Mouse (Mus musculus) heart, postnatal 14 days (tissue): ENCODE measurements at regions not wholly inside any gene's neighbourhood (a gene's known extent, or its start where the extent isn't known, plus 50 kb on each side); places are given as distances from the start of the nearest gene placed in this dataset.

Experiments
- DNase-seq, 2 experiments: peaks; one replicate each; pipeline ENCODE4 v3.0.0; 2021 to 2022
- intact Hi-C: fragments of 180-260 bp; cut with DNase I; formaldehyde crosslinking; loops from one replicate; pipeline ENCODE4 v1.15.1; 2025

DNA sequence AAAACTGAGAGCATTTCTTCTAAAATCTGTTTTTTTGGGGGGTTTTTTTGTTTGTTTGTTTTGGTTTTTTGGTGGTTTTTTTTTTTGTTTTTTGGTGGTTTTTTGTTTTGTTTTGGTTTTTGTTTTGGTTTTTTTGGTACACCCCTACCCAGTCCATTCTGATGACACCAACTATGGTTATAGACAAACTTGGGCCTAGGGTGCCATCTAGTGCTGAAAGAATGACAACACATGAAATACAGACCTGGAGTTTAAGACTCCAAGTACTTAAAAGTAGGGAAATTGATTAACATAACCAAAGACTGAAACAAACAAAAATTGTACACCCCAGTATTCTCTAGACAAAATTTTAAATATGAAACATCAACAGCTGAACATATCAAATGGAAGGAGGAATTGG is 76.0 kb upstream of the Ano5 start:
- peak; percentile 17 to 38 for DNase-seq
- intact Hi-C loops, result loop anchor here (1.0 kb wide), 1 partner anchor 1482 kb away; no protein-coding TSS in a partner anchor

- intact Hi-C loops, result no loop called here
- DNase-seq, result no peak
Measured at GRCm38 (mm10) chr7:51454989-51455692, 55.7 kb upstream of the Ano5 start.

- intact Hi-C loops, result no loop called here
- DNase-seq, result no peak
Measured at GRCm38 (mm10) chr7:51458757-51459156, 52.1 kb upstream of the Ano5 start.
